ENCODE assay signal across 9 mouse cellular contexts in genomic region chr2:62341734-62342128, GRCm38 (mm10).
A peak's percentile ranks its signal among the peaks of the same experiment; 100 is the strongest.
DNase-seq lines count a peak whose midpoint lies in the region; ATAC-seq lines count a peak whose summit lies in the region.
"Had no signal": no experiment of that assay in that cellular context is flagged by ENCODE, and none has a peak within 500 bp of the region (broad histone marks: within the 10 kb centered on the region; RNA-seq: fewer than 3 reads in every experiment).

No protein-coding gene starts in this region.

- 0 out of 2 replicates have a peak overlapping the region, but pooled peaks have one; percentile 1 for H3K9ac ChIP-seq in hindbrain, embryonic 14.5 days
- H3K9ac ChIP-seq in neural tube, embryonic 15.5 days (replicated peaks): no peak overlapping the region
- H3K9ac ChIP-seq: kidney, embryonic 15.5 days had no signal

- peak; percentile 74; the same call in 1 of the 2 replicates for ATAC-seq in hindbrain, embryonic 14.5 days (ENCODE audit: low FRiP score)
- ATAC-seq in neural tube, embryonic 15.5 days (ENCODE audit: low FRiP score): peak; percentile 65; the same call in 1 of the 2 replicates

- H3K27ac ChIP-seq in hindbrain, embryonic 14.5 days: no peak overlapping the region
- H3K27ac ChIP-seq in neural tube, embryonic 15.5 days (replicated peaks): no peak overlapping the region
- H3K27ac ChIP-seq: kidney, embryonic 15.5 days had no signal

- no peaks in the 10 kb centered on the region for H3K36me3 ChIP-seq in hindbrain, embryonic 14.5 days (replicated peaks; ENCODE audit: control insufficient read depth, insufficient read depth)
- H3K36me3 ChIP-seq in neural tube, embryonic 15.5 days: no peaks in the 10 kb centered on the region

- intact Hi-C loops in gastrocnemius, postnatal 14 days (cut with DNase I; ENCODE audit: low total_unique reads): no loop called here

- H3K27me3 ChIP-seq in hindbrain, embryonic 14.5 days (ENCODE audit: control insufficient read depth, insufficient read depth, low read length): no peaks in the 10 kb centered on the region
- H3K27me3 ChIP-seq in neural tube, embryonic 15.5 days (replicated peaks): no peaks in the 10 kb centered on the region
- H3K27me3 ChIP-seq: kidney, embryonic 15.5 days had no signal

- H3K4me1 ChIP-seq in hindbrain, embryonic 14.5 days (replicated peaks; ENCODE audit: control insufficient read depth, insufficient read depth, low read length): 0 out of 2 replicates have a peak, but pooled peaks cover 4% of the 10 kb centered on the region
- 0 out of 2 replicates have a peak, but pooled peaks cover 5% of the 10 kb centered on the region for H3K4me1 ChIP-seq in neural tube, embryonic 15.5 days
- H3K4me1 ChIP-seq: kidney, embryonic 15.5 days had no signal

- WGBS in hindbrain, embryonic 14.5 days: 22% methylated on average over 14 of the region's 14 CpGs
- WGBS in neural tube, embryonic 15.5 days: 25% methylated on average over 14 of the region's 14 CpGs

- no peak overlapping the region for H3K4me3 ChIP-seq in hindbrain, embryonic 14.5 days (replicated peaks; ENCODE audit: low read length)
- no peak overlapping the region for H3K4me3 ChIP-seq in neural tube, embryonic 15.5 days (replicated peaks)
- H3K4me3 ChIP-seq: kidney, embryonic 15.5 days had no signal

- peak overlapping the region; percentile 47 for H3K4me2 ChIP-seq in hindbrain, embryonic 14.5 days (replicated peaks)
- H3K4me2 ChIP-seq in neural tube, embryonic 15.5 days: peak overlapping the region; percentile 41
- H3K4me2 ChIP-seq: kidney, embryonic 15.5 days had no signal

- no peaks in the 10 kb centered on the region for H3K9me3 ChIP-seq in hindbrain, embryonic 14.5 days (ENCODE audit: control insufficient read depth, low read length)
- no peaks in the 10 kb centered on the region for H3K9me3 ChIP-seq in neural tube, embryonic 15.5 days (replicated peaks)
- H3K9me3 ChIP-seq: kidney, embryonic 15.5 days had no signal

- DNase-seq in frontal cortex, postnatal 36 days (ENCODE audit: low spot score in 2 of 2): peak; percentile 58 to 66
- no peak for DNase-seq in frontal cortex, postnatal 14 days (ENCODE audit: low spot score in 2 of 2)
- peak; percentile 78 for DNase-seq in cerebellum, adult 9-11 months
- no peak for DNase-seq in hindbrain, embryonic 14.5 days (ENCODE audit: low spot score)
- no peak for DNase-seq in thymus, postnatal 10 days (ENCODE audit: low spot score in 2 of 2)
- DNase-seq in gastrocnemius, postnatal 14 days: no peak
- DNase-seq in frontal cortex, postnatal 25 days (ENCODE audit: low spot score in 2 of 2): no peak

Comparison
In these comparisons a context has a peak if more than half of its experiments do, and no peak if none do; other contexts are left out.
1. DNase-seq: peak in frontal cortex, postnatal 36 days (2 of 2) and cerebellum, adult 9-11 months (single experiment); none in frontal cortex, postnatal 14 days (0 of 2), hindbrain, embryonic 14.5 days (single experiment), thymus, postnatal 10 days (0 of 2), gastrocnemius, postnatal 14 days (single experiment) and frontal cortex, postnatal 25 days (0 of 2).